Mouse (Mus musculus) monocyte, adult 59 days (primary cell): ENCODE data around the gene Gpr85. TPM values are rescaled to one million over a fixed set of nuclear protein-coding genes. Genes with fewer than 3 reads are reported as not detected.

Experiments
- total RNA-seq, 2 experiments: library from RNA; stranded (reverse); gene quantifications; one replicate each; pipeline ENCODE4 v1.2.4; 2023

Gene Gpr85
- total RNA-seq: under 1 TPM; 0.26 to 0.46 TPM

DNA sequence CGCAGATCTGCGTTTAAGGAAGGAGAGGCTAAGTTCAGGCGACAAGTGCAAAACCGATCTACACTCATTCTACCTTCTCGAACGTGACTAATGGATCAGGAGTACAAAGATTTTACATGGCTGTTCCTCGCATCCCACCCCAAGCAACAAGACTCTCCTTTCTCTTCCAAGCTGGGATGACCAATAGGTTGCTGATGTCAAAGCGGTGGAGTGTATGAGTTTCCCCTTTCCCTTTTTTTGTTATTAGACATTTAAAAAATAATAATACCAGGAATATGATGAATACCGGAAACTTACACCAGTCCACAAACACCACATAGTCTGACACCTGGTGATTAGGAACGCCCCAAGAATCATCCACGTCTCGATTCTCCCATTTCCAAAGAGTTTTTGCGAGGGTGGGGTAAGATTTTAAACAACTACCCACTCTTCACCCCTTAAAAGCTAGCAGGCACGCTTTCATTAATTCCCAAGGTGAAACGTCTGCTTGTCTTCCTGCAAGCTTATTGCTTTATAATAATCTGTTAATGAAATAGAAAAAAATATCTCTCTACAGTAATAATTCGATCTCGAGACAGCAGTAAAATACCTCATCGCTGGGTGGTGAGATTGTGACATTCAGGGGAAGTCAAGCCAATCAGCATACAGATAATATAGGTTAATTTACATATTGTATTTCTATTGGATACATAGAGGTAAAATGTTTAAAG lies at the start of gene Gpr85:
Gene Gpr85 (minus strand): TSS at position 598 of the 710 bp plus-strand sequence.

DNA sequence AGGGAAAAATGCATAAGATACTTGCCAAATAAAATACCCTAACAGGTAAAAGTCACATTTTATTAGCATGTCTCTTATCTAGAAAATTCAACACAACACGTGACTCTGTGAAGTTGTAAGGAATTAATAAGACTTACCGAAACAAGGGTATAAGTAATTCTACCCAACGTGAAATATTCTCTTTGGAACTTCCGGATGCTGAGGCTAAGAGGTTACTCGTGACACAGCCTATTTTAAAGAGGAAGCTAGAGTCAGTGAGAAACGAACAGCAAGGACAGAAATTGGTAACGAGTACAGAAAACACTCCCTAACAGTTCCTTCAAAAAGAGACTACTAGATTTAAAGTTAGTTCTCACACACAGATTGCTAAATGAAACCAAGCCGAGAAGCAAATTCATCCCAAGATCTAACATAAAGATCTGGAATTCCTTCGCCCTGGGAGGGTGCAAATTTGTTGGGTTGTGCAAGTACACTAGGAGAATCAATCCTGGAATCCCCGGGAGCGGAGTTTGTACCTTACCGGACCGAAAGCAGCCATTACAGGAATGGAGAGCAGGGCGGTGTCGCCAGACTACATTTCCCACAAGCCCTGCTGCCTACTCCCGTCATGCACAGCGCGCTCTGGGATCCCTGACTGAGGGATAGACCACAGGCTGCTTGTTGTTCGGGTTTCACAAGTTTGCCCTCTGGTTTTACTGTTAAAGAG lies 31.3 kb upstream of the Gpr85 start, which contains the start of gene 2610001J05Rik:
Gene 2610001J05Rik (minus strand): TSS at position 600 of the 706 bp plus-strand sequence.

Other genes with a start within 250 kb of the Gpr85 start
- 10 to 100 TPM; 41.2 to 41.7 TPM for gene Tmem168, start 231.8 kb downstream of the Gpr85 start, total RNA-seq
- 10 to 100 TPM; 16.7 to 18.6 TPM for gene Bmt2, start 162.0 kb downstream of the Gpr85 start, total RNA-seq
- 10 to 100 TPM; 32.0 to 44.2 TPM for gene 2610001J05Rik, start 31.6 kb upstream of the Gpr85 start, total RNA-seq